Mouse (Mus musculus) hindlimb bud, embryonic 11.5 days (tissue): ENCODE results near the gene Cacna2d4.

ENCODE experiments used
- DNase-seq: peaks from one replicate; pipeline ENCODE4 v3.0.0-alpha.2; 2012; ENCODE audit warnings: low read depth, low spot score; ENCODE audit errors: extremely low spot score

Gene Cacna2d4

DNA sequence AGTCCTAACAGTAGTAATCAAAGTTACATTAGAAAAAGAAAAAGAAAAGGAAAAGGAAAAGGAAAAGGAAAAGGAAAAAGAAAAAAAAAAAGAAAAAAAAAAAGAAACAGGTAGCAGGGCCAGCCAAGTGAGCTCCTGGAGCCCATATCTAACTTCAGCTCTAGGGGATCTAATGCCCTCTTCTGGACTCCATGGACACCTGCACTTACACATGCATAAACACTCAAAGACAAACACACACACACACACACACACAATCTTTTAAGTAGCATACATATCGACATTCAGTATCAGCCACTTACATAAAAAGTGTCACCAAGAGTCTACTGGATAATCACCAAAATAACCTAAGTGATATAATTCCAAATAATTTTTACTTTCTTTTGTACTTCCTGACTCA is 149.3 kb downstream of the Cacna2d4 start:
- DNase-seq: no peak

DNA sequence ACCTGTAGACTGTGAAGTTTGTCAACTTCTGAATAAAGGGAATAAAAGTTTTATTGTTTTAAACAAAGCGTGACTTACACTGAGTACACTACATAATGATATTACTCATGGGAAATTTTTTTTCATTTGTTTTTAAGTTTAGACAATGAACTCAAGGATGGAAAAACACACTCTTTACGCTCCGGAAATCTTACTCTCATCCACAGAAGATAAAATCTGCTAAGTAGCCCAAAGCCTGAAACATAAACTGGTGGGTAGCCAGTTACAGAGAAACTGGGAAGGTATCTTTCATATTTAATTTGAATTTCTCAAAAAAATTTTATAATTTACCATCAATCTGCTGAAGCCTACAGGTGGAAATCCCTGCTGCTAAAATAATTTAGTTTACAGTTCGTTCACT is 150.1 kb downstream of the Cacna2d4 start:
- no peak for DNase-seq

GRCm38 (mm10) chr6:119386821-119387220 is 150.5 kb downstream of the Cacna2d4 start:
- DNase-seq: no peak

- no peak for DNase-seq
Observed at GRCm38 (mm10) chr6:119387801-119388649, 151.7 kb downstream of the Cacna2d4 start.

DNA sequence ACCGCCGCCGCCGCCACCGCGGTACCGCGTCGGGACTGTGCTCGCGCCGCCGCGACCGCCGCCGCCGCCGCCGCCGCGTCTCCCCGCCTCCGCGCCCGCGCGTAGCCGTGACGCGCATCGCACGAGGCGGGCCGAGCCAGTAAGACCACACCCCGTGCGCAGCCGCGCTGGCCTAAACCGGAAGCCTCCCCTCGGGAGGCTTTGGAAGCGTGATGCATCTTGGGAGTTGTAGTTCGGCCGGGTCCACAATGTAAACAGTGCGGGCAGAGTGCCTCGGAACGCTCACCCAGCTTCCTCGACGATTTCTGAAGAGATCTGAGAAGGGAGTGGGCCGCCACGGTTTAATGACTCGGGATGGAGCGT is 152.3 kb downstream of the Cacna2d4 start:
- peak; percentile 97 for DNase-seq

- DNase-seq: no peak
Observed at GRCm38 (mm10) chr6:119389089-119389488, 152.8 kb downstream of the Cacna2d4 start.

- DNase-seq: no peak
Observed at GRCm38 (mm10) chr6:119390728-119391127, 154.4 kb downstream of the Cacna2d4 start.

DNA sequence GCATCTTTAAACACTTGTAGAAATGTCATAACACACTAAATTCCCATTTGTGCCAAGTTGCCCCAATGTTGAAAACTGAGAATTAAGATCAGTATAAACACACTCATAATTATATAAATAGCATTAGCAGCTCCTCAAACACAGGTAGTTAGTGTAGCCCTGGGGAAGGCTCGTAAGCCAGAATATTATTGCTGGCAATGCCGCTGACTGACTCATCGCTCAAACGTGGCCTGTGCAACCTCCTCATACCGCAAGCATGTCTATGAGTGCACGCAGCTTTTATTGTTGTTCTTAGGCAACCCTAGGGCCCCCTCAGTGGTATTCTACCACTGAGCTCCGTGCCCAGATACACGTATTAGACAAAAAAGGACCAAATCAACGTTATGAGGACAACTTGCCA is 156.5 kb downstream of the Cacna2d4 start:
- no peak for DNase-seq

- DNase-seq: no peak
Observed at GRCm38 (mm10) chr6:119395421-119396308, 159.3 kb downstream of the Cacna2d4 start.

DNA sequence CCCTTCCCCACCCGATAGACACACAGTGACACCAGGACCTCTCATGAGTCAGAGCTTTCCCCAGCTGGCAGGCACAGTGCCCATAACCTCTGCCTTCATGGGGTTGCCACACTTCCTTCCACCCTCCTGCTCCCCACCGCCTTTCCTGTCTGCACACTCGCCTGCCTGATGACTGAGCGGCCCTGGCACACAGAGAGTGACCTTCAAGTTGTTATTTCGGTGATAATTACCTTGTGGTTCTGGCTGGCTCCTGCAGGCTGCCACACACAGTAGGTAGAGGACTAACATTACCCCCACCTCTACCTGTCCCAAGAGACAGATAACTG is 159.9 kb downstream of the Cacna2d4 start:
- DNase-seq: no peak

DNA sequence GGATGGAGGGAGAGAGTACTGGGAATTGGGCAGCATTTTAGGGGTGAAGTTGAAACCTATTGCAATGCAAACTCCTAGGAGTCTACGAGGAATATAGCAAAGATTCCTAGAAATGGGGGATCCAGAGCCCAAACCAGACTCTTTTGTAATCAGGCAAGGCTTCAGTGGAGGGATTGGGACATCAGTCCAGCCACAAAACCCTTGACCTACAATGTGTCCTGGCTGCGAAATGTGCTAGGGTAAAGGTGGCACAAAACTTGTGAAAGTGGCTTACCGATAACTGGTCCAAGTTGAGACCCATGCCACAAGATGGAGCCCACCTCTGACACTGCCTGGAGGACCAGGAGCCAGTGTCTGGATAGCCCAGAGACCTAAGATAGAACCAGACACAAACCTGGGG is 163.0 kb downstream of the Cacna2d4 start:
- DNase-seq: no peak

DNA sequence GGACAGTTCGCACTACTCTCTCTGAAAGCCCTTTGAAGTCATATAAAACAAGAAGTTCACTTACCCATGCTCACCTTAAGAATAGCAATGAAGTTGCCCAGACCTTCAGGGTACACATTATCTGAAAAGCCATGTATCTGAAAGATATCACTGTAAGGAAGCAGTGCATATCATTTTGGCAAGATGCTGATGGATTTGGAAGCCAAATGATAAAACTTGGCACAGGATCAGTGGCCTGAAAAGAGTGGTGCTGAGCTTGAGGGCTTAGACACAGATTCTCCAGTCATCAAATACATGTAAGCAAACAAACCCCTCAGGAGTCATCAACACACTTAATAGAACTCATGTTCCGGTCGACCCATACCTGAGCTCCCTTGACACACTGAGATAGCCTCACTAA is 164.3 kb downstream of the Cacna2d4 start:
- DNase-seq: no peak

DNA sequence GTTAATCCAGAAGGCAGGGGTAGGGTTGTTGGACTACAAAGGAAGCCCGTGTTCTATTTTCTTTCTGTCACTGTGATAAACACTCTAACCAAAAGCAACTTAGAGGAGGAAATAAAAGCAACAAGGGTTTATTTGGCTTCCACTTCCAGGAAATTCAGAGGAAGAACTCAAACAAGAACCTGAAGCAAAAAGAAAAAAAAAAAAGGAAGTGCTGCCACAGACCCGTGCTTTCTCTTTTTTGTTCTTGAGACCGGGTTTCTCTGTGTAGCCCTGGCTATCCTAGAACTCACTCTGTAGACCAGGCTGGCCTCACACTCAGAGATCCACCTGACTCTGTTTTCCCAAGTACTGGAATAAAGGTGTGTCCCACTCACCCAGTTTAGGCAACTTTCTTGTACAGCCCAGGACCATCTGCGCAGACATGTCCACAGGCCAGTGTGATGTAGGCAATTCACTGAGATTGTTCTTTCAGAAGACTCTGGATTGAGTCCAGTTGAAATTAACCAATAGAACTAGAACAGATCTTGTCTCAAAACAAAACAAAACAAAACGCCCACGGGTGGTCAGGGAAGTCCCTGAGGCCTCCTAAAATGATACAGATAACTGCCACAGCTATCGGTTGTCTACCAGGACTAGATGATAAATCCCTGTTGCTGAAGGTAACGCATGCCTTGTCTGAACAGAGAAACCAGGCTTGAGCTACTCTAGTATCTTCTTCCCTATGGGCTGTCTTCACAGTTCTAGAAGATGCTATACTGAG is 165.4 kb downstream of the Cacna2d4 start:
- no peak for DNase-seq
